Mouse (Mus musculus) cerebellum, postnatal 10 days (tissue): ENCODE data around the gene Hnrnpf.

Experiments
- DNase-seq, 2 experiments: peaks; one replicate each; pipeline ENCODE4 v3.0.0; 2021; ENCODE audit warnings: mixed read lengths in 2 of 2

The Hnrnpf gene

GRCm38 (mm10) chr6:117926871-117927491, 26.9 kb downstream of the Hnrnpf start:
- no peak for DNase-seq

DNA sequence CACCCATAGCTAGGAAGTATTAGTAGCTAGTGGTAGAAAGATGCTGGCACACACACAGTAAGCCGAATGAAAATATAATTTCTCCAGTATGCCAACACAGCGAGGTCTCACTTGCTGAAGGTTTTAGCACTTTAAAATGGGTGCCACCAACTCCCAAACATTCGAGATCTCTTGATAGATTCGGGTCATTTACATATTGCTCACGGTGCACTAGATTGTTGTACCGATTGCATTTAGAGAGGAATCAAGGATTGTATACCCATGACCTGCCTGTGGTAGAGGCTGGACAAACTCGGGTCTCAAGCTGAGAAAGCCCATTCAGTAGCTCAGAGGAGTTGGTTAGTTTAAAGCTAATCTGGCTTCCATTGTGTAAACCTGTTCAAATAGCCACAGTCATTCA, 27.8 kb downstream of the Hnrnpf start:
- no peak for DNase-seq

DNA sequence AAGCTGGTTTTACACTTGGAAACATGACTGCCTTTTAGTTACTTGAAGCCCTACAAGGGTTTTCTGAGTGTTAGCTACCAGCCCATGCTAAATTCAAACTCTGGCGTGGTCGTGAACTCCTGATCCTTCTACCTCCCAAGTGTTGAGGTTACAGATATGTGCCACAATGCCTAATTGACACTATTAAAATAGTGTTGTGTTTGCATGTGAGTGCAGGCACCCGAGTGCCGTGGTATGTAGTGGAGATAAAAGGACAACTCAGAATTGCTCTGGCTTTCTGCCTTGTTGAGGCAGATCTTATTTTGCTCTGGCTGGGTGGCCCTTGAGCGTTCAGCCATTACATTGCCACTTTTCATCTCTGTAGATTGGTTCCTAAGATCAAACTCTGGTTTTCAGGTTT, 28.6 kb downstream of the Hnrnpf start:
- DNase-seq, result no peak

GRCm38 (mm10) chr6:117929945-117930655, 30.0 kb downstream of the Hnrnpf start:
- no peak for DNase-seq

DNA sequence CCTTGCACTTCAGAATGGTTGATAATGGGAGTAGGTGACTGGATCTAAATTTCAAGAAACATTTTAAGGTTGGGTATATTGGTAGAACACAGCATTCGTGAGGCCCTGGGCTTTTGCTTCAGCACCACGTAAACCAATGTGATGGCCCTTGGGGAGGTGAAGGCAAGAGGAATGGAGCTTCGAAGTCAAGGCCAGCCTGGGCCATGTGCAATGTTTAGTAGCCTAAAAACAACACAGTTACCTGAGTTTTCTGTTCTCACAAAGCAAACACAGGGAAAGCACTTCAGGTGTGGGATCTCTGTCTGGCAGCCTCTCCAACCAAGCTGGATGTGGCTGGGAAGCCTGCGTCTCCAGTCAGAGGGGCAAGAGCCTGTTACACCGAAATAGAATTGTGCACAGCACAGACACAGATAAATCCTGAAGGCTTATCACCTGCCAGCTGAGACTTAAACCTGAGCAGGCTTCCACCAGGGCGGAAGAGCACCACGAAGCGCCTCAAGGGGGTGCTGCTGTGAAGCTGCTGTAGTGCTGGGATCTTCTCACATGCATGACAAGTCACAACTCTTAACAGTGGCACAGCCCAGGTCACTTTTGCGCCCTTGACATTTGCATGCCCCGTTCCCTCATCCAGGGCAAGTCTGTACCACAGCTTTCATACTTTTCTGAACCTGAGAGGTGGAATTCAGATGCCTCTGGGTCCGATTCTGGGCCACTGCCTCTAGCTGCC, 32.4 kb downstream of the Hnrnpf start:
- peak; percentile 45 to 46 for DNase-seq

DNA sequence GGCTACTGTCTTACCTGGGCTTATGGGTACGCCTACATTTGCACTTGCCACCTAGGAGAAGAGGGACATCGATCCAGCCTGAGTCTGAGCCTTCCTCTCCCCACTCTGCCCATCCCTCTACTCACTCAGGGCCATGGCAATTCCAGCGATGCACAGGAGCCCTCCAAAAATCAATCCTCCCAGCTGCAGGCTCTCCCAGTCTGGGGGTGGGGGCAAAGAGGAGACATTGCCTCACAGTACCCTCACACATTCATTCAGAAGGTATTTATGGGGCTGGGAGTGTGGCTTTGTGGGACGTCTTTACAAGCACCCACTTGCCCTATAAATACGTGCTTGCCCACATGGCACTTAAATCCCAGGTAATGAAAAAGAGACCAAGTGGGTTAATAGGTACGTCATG, 34.2 kb downstream of the Hnrnpf start:
- no peak for DNase-seq

- DNase-seq, result no peak
Observed at GRCm38 (mm10) chr6:117935681-117936612, 35.8 kb downstream of the Hnrnpf start.

DNA sequence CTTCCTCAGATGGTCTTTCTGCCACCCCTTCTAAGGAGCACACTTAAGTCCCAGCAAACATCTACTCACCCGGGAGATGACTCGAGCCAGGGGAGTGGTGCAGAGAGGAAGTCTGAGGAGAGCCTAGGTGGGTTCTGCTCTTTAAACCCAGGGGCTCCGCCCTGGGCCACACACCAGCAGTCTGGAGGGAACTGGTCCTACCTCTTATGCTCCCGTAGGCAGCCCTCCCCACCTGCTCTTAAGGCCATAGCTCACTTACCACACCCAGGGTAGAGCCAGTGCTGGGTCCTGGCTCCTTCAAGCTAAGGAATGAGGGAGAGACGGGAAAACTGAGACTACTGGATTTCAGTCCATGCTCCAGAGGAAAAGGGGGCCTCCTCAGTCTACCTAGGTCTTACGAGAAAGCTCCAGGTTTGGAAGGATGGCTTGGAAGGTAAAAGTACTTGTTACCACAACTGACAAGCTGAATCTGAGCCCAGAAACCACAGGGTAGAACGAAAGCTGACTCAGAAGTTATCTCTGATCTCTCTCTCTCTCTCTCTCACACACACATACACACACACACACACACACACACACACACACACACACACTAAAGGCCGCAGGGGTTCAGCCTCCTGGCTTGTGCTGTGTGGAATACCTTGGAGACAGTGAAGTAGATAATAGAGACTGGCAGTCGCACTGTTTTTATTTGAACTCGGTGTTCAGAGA, 37.3 kb downstream of the Hnrnpf start, which contains the start of gene Fxyd4:
TSS of gene Fxyd4 (minus strand) at position 471 of the 711 bp plus-strand sequence.
- no peak for DNase-seq

GRCm38 (mm10) chr6:117938951-117939350, 38.8 kb downstream of the Hnrnpf start:
- DNase-seq, result peak in 1 of 2 experiments; percentile 16

- DNase-seq, result peak; percentile 70 to 75
Observed at GRCm38 (mm10) chr6:117942769-117943168, 42.6 kb downstream of the Hnrnpf start.

- no peak for DNase-seq
Observed at GRCm38 (mm10) chr6:117943899-117944298, 43.8 kb downstream of the Hnrnpf start.

GRCm38 (mm10) chr6:117952330-117952729, 52.2 kb downstream of the Hnrnpf start:
- no peak for DNase-seq

GRCm38 (mm10) chr6:117956161-117956560, 56.0 kb downstream of the Hnrnpf start:
- DNase-seq, result no peak

GRCm38 (mm10) chr6:117956851-117957501, 56.9 kb downstream of the Hnrnpf start:
- peak in 1 of 2 experiments; percentile 29 for DNase-seq

DNA sequence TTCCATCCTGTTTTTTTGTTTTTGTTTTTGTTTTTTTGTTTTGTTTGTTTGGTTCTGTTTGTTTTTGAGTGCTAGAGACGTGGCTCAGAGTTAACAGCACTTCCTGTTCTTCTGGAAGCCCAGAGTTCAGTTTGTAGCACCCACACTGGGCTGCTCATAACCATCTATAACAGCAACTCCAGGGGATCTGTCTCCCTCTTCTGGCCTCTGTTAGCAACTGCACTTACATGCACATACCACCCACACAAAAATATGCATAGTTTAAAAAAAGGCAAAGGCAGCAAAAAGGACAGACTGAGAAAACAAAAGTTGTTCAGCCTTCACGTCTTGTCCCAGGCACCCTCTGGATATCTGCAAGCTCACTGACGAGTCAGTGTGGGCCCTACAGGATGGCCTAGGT, 63.1 kb downstream of the Hnrnpf start:
- no peak for DNase-seq

DNA sequence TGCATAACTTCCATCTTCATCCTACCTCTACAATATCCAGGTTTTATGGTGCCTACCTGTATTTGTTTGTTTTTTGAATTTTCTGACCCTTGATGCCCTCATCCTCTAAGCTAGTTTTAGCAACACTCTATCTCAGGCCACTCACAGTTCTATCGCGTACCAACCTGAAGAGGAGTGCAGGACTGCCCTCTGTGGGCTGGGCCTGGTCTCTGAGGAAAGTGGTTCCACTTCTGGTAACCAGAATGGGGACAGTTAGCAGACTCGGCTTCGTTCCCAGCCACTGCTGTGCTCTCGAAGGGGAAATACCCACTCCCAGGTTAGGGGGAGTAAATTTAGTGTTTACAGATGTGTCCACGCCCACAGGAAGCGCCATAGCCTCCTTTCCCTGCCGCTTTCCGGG, 66.6 kb downstream of the Hnrnpf start:
- no peak for DNase-seq
